In the genomic region with DNA sequence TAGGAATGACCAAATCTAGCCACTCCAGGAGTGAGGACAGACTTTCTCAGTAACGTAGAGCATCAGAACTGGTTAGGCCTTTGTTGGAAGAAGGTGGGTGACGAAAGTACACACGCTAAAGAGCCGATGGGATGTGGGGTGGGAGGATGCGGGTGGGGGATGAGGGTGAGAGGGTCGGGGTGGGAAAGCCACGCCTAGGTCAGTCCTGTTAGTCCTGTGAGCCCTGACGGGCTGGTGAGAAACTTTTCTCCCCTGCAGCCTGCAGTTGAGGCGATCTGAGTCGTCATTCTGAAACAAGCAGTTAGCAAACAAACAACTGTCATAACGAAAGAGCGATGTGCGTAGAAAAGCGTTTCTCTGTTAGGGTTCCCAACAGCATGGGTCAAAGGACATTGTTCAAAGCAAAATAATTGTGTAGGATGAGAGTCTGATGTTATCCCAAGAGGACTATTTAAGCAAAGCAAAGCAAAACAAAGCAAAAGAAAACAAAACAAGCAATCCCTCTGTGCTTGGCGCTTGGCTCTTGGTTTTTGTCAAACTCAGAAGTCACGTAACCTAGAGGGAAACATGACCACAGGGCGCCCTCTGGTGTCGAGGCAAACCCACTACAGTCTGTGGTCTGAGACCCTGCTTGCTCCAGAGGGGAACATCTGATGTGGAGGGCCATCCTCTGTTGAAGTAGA, we compare ENCODE assay signal across 8 mouse cellular contexts.
DNase-seq lines count a peak whose midpoint lies in the region; ATAC-seq and TF ChIP-seq lines count a peak whose summit lies in the region.

No protein-coding gene starts in this region.

- 33% methylated on average over 18 of the region's 18 CpGs for WGBS in hindbrain, postnatal 0 days
- 26% methylated on average over 18 of the region's 18 CpGs for WGBS in macrophage (ENCODE audit: missing documents)

- no peaks in the 10 kb centered on the region for H3K79me2 ChIP-seq in macrophage (ENCODE audit: inconsistent target)

- no peak overlapping the region for H3K9ac ChIP-seq in hindbrain, postnatal 0 days (replicated peaks; ENCODE audit: low read length)

- no peaks in the 10 kb centered on the region for H3K4me1 ChIP-seq in hindbrain, postnatal 0 days (ENCODE audit: insufficient read depth, low read length)

- H3K27me3 ChIP-seq in hindbrain, postnatal 0 days (ENCODE audit: insufficient read depth, low read length), result no peaks in the 10 kb centered on the region

- H3K4me2 ChIP-seq in hindbrain, postnatal 0 days (ENCODE audit: low read depth, low read length), result peak overlapping the region; percentile 43

- DNase-seq in R1 (ENCODE audit: low read depth, low spot score), result peak; percentile 64
- DNase-seq in cerebellum, postnatal 36 days, result peak; percentile 51 to 66
- DNase-seq in gastrocnemius, adult 2 months, result peak; percentile 84
- DNase-seq in hindbrain, postnatal 0 days (ENCODE audit: low spot score), result peak; percentile 85
- peak; percentile 67 to 80 for DNase-seq in left cerebral cortex, adult 18-20 months (ENCODE audit: low spot score in 2 of 2)
- DNase-seq in right cerebral cortex, adult 18-20 months, result peak; percentile 51
- DNase-seq in urinary bladder, adult 2 months (ENCODE audit: low spot score), result peak; percentile 54

- H3K9me3 ChIP-seq in hindbrain, postnatal 0 days (ENCODE audit: low read length), result no peaks in the 10 kb centered on the region

- peak; percentile 80 for TF ChIP-seq CTCF in gastrocnemius, adult 2 months (IDR thresholded peaks at IDR 0.05)
- peak; percentile 90 for TF ChIP-seq CTCF in hindbrain, postnatal 0 days (IDR thresholded peaks at IDR 0.05; ENCODE audit: low read depth)

- intact Hi-C loops in gastrocnemius, adult 2 months (cut with DNase I), result loop anchor here (1.0 to 10.0 kb wide), 2 partner anchors 463 to 1008 kb away; no protein-coding TSS in a partner anchor

- no peaks in the 10 kb centered on the region for H3K36me3 ChIP-seq in hindbrain, postnatal 0 days (ENCODE audit: insufficient read depth, low read length)
- no peaks in the 10 kb centered on the region for H3K36me3 ChIP-seq in macrophage (ENCODE audit: inconsistent target)

- peak overlapping the region; percentile 72 for H3K4me3 ChIP-seq in gastrocnemius, adult 2 months
- no peak overlapping the region; the same call in 1 of the 2 replicates for H3K4me3 ChIP-seq in hindbrain, postnatal 0 days (ENCODE audit: low read length)
- H3K4me3 ChIP-seq in macrophage (ENCODE audit: inconsistent target), result peak overlapping the region; percentile 33

- H3K27ac ChIP-seq in gastrocnemius, adult 2 months, result peak overlapping the region; percentile 66
- no peak overlapping the region; the same call in 1 of the 2 replicates for H3K27ac ChIP-seq in hindbrain, postnatal 0 days
- H3K27ac ChIP-seq in macrophage, result no peak overlapping the region

- peak; percentile 75 for ATAC-seq in hindbrain, postnatal 0 days
